Mouse (Mus musculus) thymus, postnatal 0 days (tissue): ENCODE measurements around the gene Cpm. TPM values are rescaled to one million over a fixed set of nuclear protein-coding genes. Genes with fewer than 3 reads are reported as not detected.
A peak's percentile ranks its signal among the peaks of the same experiment; 100 is the strongest.
"Not testable (repeated sequence)": the region's sequence is repeated elsewhere in the genome, so short reads cannot be mapped to it uniquely, and the experiment has no call there.

Source experiments
- DNase-seq: peaks from one replicate; pipeline ENCODE4 v3.0.0-alpha.2; 2015; ENCODE audit warnings: low spot score
- polyA plus RNA-seq: library from polyadenylated mRNA; unstranded; fragments of >200 nt; fragmentation: Nextera tagmentation; extraction: Ambion mirVana; gene quantifications from 2 replicates; pipeline ENCODE4 v1.2.1, GENCODE M21; 2015

Gene Cpm
- polyA plus RNA-seq, 1 experiment from 2014 or later = 3.5 TPM

- DNase-seq = no peak
These were observed 68.3 kb downstream of the Cpm start for GRCm38 (mm10) chr10:117697561-117698115.

GRCm38 (mm10) chr10:117698313-117699138 is 69.2 kb downstream of the Cpm start:
- no peak for DNase-seq

- no peak for DNase-seq
These were observed 70.6 kb downstream of the Cpm start for GRCm38 (mm10) chr10:117699914-117700313.

GRCm38 (mm10) chr10:117700450-117700849 is 71.2 kb downstream of the Cpm start:
- DNase-seq = no peak

GRCm38 (mm10) chr10:117701034-117701829 is 71.9 kb downstream of the Cpm start:
- no peak for DNase-seq

- DNase-seq = no peak
These were observed 72.9 kb downstream of the Cpm start for GRCm38 (mm10) chr10:117702024-117702833.

- no peak for DNase-seq
These were observed 74.2 kb downstream of the Cpm start for GRCm38 (mm10) chr10:117703506-117703905.

GRCm38 (mm10) chr10:117704314-117704963 is 75.1 kb downstream of the Cpm start:
- not testable (repeated sequence) for DNase-seq

- DNase-seq = no peak
These were observed 75.7 kb downstream of the Cpm start for GRCm38 (mm10) chr10:117704964-117705335.

GRCm38 (mm10) chr10:117705806-117706205 is 76.5 kb downstream of the Cpm start:
- DNase-seq = no peak

- no peak for DNase-seq
These were observed 77.1 kb downstream of the Cpm start for GRCm38 (mm10) chr10:117706440-117706839.

GRCm38 (mm10) chr10:117707114-117707838 is 78.0 kb downstream of the Cpm start:
- no peak for DNase-seq

- no peak for DNase-seq
These were observed 79.1 kb downstream of the Cpm start for GRCm38 (mm10) chr10:117708376-117708775.

GRCm38 (mm10) chr10:117708856-117709255 is 79.6 kb downstream of the Cpm start:
- DNase-seq = no peak

GRCm38 (mm10) chr10:117709326-117709830 is 80.1 kb downstream of the Cpm start:
- peak; percentile 10 for DNase-seq

GRCm38 (mm10) chr10:117709930-117710603 is 80.8 kb downstream of the Cpm start:
- peak; percentile 86 for DNase-seq

- peak; percentile 97 for DNase-seq
These were observed 81.4 kb downstream of the Cpm start, which contains the start of gene Mdm2 for GRCm38 (mm10) chr10:117710604-117711141. TSS of gene Mdm2 (minus strand) at chr10:117710758.

- DNase-seq = no peak
These were observed 82.1 kb downstream of the Cpm start for GRCm38 (mm10) chr10:117711408-117711807.
